Mouse (Mus musculus) embryonic fibroblast, embryonic 13.5 days (primary cell): Measurements from ENCODE around the gene Cux2. TPM values are rescaled to one million over a fixed set of nuclear protein-coding genes. Genes with fewer than 3 reads are reported as not detected.

Source experiments
- H3K27ac ChIP-seq: 2 replicates; pipeline ENCODE4 v1.5.1; 2012; ENCODE audit warnings: low read length, control low read depth, inconsistent platforms; ENCODE audit not compliant: insufficient read depth
- H3K4me1 ChIP-seq: 2 replicates; pipeline ENCODE4 v1.6.1; 2011; ENCODE audit warnings: low read length; ENCODE audit not compliant: control insufficient read depth, insufficient read depth
- H3K4me3 ChIP-seq: 2 replicates; pipeline ENCODE4 v1.5.1; 2011; ENCODE audit warnings: mild to moderate bottlenecking, control low read depth, low read length; ENCODE audit not compliant: insufficient read depth
- CTCF ChIP-seq: IDR thresholded peaks from 2 replicates; pipeline ENCODE4 v1.5.1; 2011; ENCODE audit warnings: mild to moderate bottlenecking, control low read depth, low read length, moderate library complexity, borderline replicate concordance; ENCODE audit not compliant: insufficient read depth
- POLR2A ChIP-seq: IDR thresholded peaks from 2 replicates; pipeline ENCODE4 v1.6.1; 2011; ENCODE audit warnings: low read depth, mild to moderate bottlenecking, control low read depth, low read length, moderate library complexity
- polyA plus RNA-seq: library from polyadenylated mRNA; stranded (reverse); fragments of >200 nt; gene quantifications from 2 replicates; pipeline ENCODE4 v1.2.4, GENCODE M21; 2011; ENCODE audit warnings: low read depth; ENCODE audit not compliant: missing spikeins, insufficient read length

Cux2 gene
- polyA plus RNA-seq, 1 experiment, result 1.0 TPM

DNA sequence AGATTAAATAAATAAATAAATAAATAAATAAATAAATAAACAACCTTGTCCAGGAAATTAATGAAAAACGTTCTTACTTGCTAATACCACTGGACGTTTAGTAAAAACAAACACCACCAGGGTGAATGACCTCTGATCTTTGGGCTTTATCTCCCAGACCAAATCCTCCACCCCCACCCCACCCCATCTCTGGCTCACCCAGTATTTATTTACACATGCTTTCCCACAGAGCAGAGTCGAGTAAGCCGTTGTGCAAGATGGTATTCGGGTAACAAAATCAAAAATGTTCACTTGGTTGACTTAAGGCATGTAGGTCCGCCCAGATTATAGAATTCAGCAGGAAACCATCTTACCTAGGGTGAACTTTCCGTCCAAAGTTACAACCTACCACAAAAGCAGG is 23.6 kb downstream of the Cux2 start:
- H3K27ac ChIP-seq, result no peak overlapping the region
- H3K4me3 ChIP-seq, result no peak overlapping the region
- TF ChIP-seq POLR2A (no peak), CTCF (no peak)
- H3K4me1 ChIP-seq, result no peaks in the 10 kb centered on the region

DNA sequence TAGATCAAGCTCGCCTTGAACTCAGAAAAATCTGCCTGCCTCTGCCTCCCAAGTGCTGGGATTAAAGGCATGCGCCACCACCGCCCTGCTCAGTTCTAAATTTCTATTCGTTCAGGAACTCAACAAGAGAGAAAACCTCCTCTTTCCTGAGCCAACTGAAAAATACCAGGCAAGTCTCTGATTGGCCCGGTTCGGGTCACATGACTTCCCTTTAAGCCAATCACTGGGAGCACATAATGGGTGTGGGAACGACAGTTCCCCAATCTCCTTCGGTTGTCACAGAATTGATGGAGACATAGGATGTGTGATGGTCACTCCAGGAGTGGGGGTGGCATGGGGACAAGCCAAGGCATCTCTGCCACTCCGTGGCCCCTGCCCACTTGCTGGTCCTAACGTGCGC is 24.8 kb downstream of the Cux2 start:
- Histone ChIP-seq H3K27ac (no peak overlapping the region), H3K4me1 (no peaks in the 10 kb centered on the region), H3K4me3 (no peak overlapping the region)
- no peak for TF ChIP-seq POLR2A
- no peak for TF ChIP-seq CTCF

DNA sequence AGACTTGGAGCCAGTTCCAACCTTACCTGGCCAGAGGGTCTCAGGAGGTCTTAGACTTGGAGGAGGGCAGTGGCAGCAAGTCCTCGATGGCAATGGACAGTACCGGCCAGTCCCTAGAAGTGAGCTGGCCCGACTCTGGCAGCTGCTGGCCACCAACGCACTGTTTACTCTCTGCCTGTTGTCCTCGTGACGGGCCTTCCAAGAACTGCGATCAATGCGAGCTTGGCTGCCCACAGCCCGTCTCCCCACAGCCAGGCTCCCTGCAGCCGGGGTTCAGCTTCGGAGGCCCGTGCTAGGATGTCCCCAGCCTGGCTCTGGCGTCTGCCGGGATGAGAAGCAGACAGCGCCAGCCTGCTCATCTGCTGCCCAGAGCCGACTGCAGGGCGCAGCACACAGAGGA is 30.6 kb downstream of the Cux2 start:
- Histone ChIP-seq H3K4me3 (no peak overlapping the region), H3K27ac (no peak overlapping the region), H3K4me1 (no peaks in the 10 kb centered on the region)
- TF ChIP-seq CTCF (no peak), POLR2A (no peak)

- no peaks in the 10 kb centered on the region for H3K4me1 ChIP-seq
- no peak overlapping the region for H3K27ac ChIP-seq
- TF ChIP-seq POLR2A (no peak), CTCF (no peak)
- no peak overlapping the region for H3K4me3 ChIP-seq
These were observed 32.1 kb downstream of the Cux2 start for GRCm38 (mm10) chr5:122017778-122018177.

- Histone ChIP-seq H3K4me1 (no peaks in the 10 kb centered on the region), H3K27ac (no peak overlapping the region), H3K4me3 (no peak overlapping the region)
- TF ChIP-seq POLR2A (no peak), CTCF (no peak)
These were observed 32.6 kb downstream of the Cux2 start for GRCm38 (mm10) chr5:122017269-122017668.

DNA sequence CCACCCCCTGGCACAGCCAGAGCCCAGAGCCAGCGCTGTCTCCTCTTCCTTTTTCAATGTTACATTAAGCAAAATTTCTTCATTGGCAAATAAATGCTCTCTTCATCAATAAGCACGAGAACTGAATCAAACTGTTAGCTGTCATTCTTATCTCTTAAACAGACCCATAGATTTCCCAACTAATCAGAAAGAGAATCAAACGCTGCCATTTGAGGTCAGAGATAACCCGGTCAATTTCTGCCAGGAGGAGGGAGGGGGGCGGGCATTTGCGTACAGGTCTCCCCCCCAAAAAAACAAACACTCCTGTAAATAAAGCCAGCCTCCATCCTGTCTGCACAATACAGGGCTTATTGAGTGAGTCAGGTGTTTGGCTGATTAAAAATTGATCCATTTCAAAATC is 33.2 kb downstream of the Cux2 start:
- TF ChIP-seq CTCF (no peak), POLR2A (no peak)
- no peaks in the 10 kb centered on the region for H3K4me1 ChIP-seq
- no peak overlapping the region for H3K27ac ChIP-seq
- H3K4me3 ChIP-seq, result no peak overlapping the region

- no peak for TF ChIP-seq POLR2A
- TF ChIP-seq CTCF, result no peak
- H3K4me1 ChIP-seq, result no peaks in the 10 kb centered on the region
These were observed 34.8 kb downstream of the Cux2 start for GRCm38 (mm10) chr5:122015149-122015548.

GRCm38 (mm10) chr5:122014671-122015070 is 35.2 kb downstream of the Cux2 start:
- H3K4me3 ChIP-seq, result no peak overlapping the region
- TF ChIP-seq POLR2A (no peak), CTCF (no peak)
- H3K27ac ChIP-seq, result no peak overlapping the region
- no peaks in the 10 kb centered on the region for H3K4me1 ChIP-seq

More at GRCm38 (mm10) chr5:122015149-122015548, 34.8 kb downstream of the Cux2 start:
- H3K4me3 ChIP-seq, result no peak overlapping the region
- no peak overlapping the region for H3K27ac ChIP-seq

- Histone ChIP-seq H3K27ac (no peak overlapping the region), H3K4me1 (no peaks in the 10 kb centered on the region), H3K4me3 (no peak overlapping the region)
- TF ChIP-seq CTCF (no peak), POLR2A (no peak)
These were observed 38.6 kb downstream of the Cux2 start for GRCm38 (mm10) chr5:122011289-122011688.

GRCm38 (mm10) chr5:122007946-122008441 is 41.9 kb downstream of the Cux2 start:
- TF ChIP-seq CTCF (no peak), POLR2A (no peak)
- Histone ChIP-seq H3K4me1 (no peaks in the 10 kb centered on the region), H3K27ac (no peak overlapping the region), H3K4me3 (no peak overlapping the region)

- no peaks in the 10 kb centered on the region for H3K4me1 ChIP-seq
- no peak for TF ChIP-seq CTCF
- TF ChIP-seq POLR2A, result no peak
- no peak overlapping the region for H3K4me3 ChIP-seq
- H3K27ac ChIP-seq, result no peak overlapping the region
These were observed 46.4 kb downstream of the Cux2 start for GRCm38 (mm10) chr5:122003460-122003859.
